Comparison of ENCODE assay signal across 16 mouse cellular contexts in the genomic region with DNA sequence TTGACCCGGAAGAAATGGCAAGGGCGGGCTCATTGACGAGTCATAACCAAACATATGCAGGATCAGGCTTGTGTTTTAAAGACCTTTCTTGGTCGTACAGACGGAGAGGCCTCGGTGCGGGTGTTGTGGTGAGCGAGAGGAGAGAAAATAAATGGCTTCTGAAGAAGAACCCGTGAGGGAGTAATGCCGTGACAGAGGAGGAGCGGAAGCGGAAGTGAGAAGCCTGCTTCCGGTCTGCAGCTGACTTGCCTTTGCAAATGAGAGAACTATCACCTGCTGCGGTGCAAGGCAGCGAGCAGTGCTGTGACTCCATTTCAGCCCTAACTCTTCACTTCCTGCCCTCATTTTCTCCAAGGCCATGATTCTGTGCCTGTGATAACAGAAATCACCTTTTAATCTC. TPM values are rescaled to one million over a fixed set of nuclear protein-coding genes. Genes with fewer than 3 reads are reported as not detected.
DNase-seq lines count a peak whose midpoint lies in the region; ATAC-seq and TF ChIP-seq lines count a peak whose summit lies in the region.
"Had no signal": no experiment of that assay in that cellular context is flagged by ENCODE, and none has a peak within 500 bp of the region (broad histone marks: within the 10 kb centered on the region; RNA-seq: fewer than 3 reads in every experiment).

No protein-coding gene starts in this region.

- H3K4me2 ChIP-seq in liver, embryonic 12.5 days: peak overlapping the region; percentile 7; the same call in 1 of the 2 replicates
- no peak overlapping the region for H3K4me2 ChIP-seq in liver, postnatal 0 days (ENCODE audit: low read depth, low read length)
- no peak overlapping the region for H3K4me2 ChIP-seq in lung, postnatal 0 days (replicated peaks; ENCODE audit: low read depth, low read length)
- H3K4me2 ChIP-seq: embryonic facial prominence, embryonic 13.5 days; forebrain, embryonic 15.5 days; limb, embryonic 12.5 days had no signal

- ATAC-seq in liver, embryonic 12.5 days: no peak
- ATAC-seq in liver, postnatal 0 days: no peak
- ATAC-seq in lung, postnatal 0 days: no peak
- ATAC-seq: forebrain, embryonic 15.5 days; hindbrain, embryonic 16.5 days had no signal

- no peaks in the 10 kb centered on the region for H3K27me3 ChIP-seq in liver, embryonic 12.5 days (replicated peaks)
- H3K27me3 ChIP-seq in liver, postnatal 0 days (ENCODE audit: insufficient read depth, low read length): no peaks in the 10 kb centered on the region
- no peaks in the 10 kb centered on the region for H3K27me3 ChIP-seq in lung, postnatal 0 days (replicated peaks; ENCODE audit: insufficient read depth, low read length)
- H3K27me3 ChIP-seq: embryonic facial prominence, embryonic 13.5 days; forebrain, embryonic 15.5 days; limb, embryonic 12.5 days had no signal

- no peak overlapping the region for H3K4me3 ChIP-seq in liver, embryonic 12.5 days
- no peak overlapping the region for H3K4me3 ChIP-seq in liver, postnatal 0 days (ENCODE audit: low read depth, low read length)
- no peak overlapping the region for H3K4me3 ChIP-seq in lung, postnatal 0 days (ENCODE audit: low read depth, low read length)
- H3K4me3 ChIP-seq: embryonic facial prominence, embryonic 13.5 days; forebrain, embryonic 15.5 days; limb, embryonic 12.5 days had no signal

- DNase-seq in liver (no peak), ES-CJ7 (ENCODE audit: low read depth, low spot score) (peak; percentile 32)
- peak; percentile 52 for DNase-seq in liver, postnatal 0 days
- peak; percentile 91 for DNase-seq in thymus, postnatal 0 days (ENCODE audit: low spot score)
- no peak for DNase-seq in embryo, embryonic 10.5 days (ENCODE audit: low spot score)
- no peak for DNase-seq in cerebellum, postnatal 14 days
- DNase-seq in lung, postnatal 0 days (ENCODE audit: low spot score): no peak
- DNase-seq: adrenal gland, postnatal 36 days; cerebellum, adult 18-20 months; gastrocnemius, postnatal 14 days; layer of hippocampus, postnatal 36 days had no signal

- no peaks in the 10 kb centered on the region for H3K9me3 ChIP-seq in liver, embryonic 12.5 days (replicated peaks)
- no peaks in the 10 kb centered on the region for H3K9me3 ChIP-seq in liver, postnatal 0 days (ENCODE audit: low read length)
- no peaks in the 10 kb centered on the region for H3K9me3 ChIP-seq in lung, postnatal 0 days (ENCODE audit: low read length)
- H3K9me3 ChIP-seq: embryonic facial prominence, embryonic 13.5 days; forebrain, embryonic 15.5 days; limb, embryonic 12.5 days had no signal

- peaks cover 43% of the 10 kb centered on the region for H3K4me1 ChIP-seq in liver, embryonic 12.5 days
- peaks cover 25% of the 10 kb centered on the region for H3K4me1 ChIP-seq in liver, postnatal 0 days (ENCODE audit: insufficient read depth)
- H3K4me1 ChIP-seq in lung, postnatal 0 days (ENCODE audit: insufficient read depth, low read depth, low read length): peaks cover 7% of the 10 kb centered on the region; the same call in 1 of the 2 replicates
- H3K4me1 ChIP-seq: embryonic facial prominence, embryonic 13.5 days; forebrain, embryonic 15.5 days had no signal

- TF ChIP-seq EP300 in liver, postnatal 0 days (IDR thresholded peaks at IDR 0.05; ENCODE audit: low read depth): no peak
- TF ChIP-seq EP300 in lung, postnatal 0 days (IDR thresholded peaks at IDR 0.05): no peak

- H3K27ac ChIP-seq in liver, embryonic 12.5 days: no peak overlapping the region
- H3K27ac ChIP-seq in liver, postnatal 0 days (ENCODE audit: low read depth): no peak overlapping the region
- no peak overlapping the region for H3K27ac ChIP-seq in lung, postnatal 0 days (ENCODE audit: low read length)
- H3K27ac ChIP-seq: embryonic facial prominence, embryonic 13.5 days; forebrain, embryonic 15.5 days; limb, embryonic 12.5 days had no signal

- no peak overlapping the region for H3K9ac ChIP-seq in liver, embryonic 12.5 days
- no peak overlapping the region for H3K9ac ChIP-seq in liver, postnatal 0 days (replicated peaks)
- H3K9ac ChIP-seq in lung, postnatal 0 days (replicated peaks; ENCODE audit: low read depth): no peak overlapping the region
- H3K9ac ChIP-seq: embryonic facial prominence, embryonic 13.5 days; forebrain, embryonic 15.5 days; limb, embryonic 12.5 days had no signal

- WGBS in liver, embryonic 12.5 days (ENCODE audit: insufficient replicate concordance): 65% methylated on average over 15 of the region's 15 CpGs
- 64% methylated on average over 15 of the region's 15 CpGs for WGBS in liver, postnatal 0 days (ENCODE audit: insufficient replicate concordance)
- WGBS in lung, postnatal 0 days: 85% methylated on average over 15 of the region's 15 CpGs

- no peak for TF ChIP-seq CTCF in liver, postnatal 0 days (IDR thresholded peaks at IDR 0.05; ENCODE audit: low read depth)
- no peak for TF ChIP-seq CTCF in lung, postnatal 0 days (IDR thresholded peaks at IDR 0.05)

- peaks cover 28% of the 10 kb centered on the region; the same call in 1 of the 2 replicates for H3K36me3 ChIP-seq in liver, embryonic 12.5 days
- H3K36me3 ChIP-seq in liver, postnatal 0 days (replicated peaks; ENCODE audit: insufficient read depth, low read length): no peaks in the 10 kb centered on the region; the same call in 1 of the 2 replicates
- H3K36me3 ChIP-seq in lung, postnatal 0 days (ENCODE audit: insufficient read depth, low read length): no peaks in the 10 kb centered on the region

RNA-seq across cellular contexts. Expression of a gene that starts 16.4 kb away (rescaled TPM):
- 8.2 and 8.4 TPM in 2 replicates for polyA plus RNA-seq in liver, embryonic 12.5 days (2016; fragmentation: Nextera tagmentation; extraction: Ambion mirVana)
- polyA plus RNA-seq in liver, postnatal 0 days (2015; fragmentation: Nextera tagmentation; extraction: Ambion mirVana): 4.8 and 6.0 TPM in 2 replicates
- 54.1 and 63.7 TPM in 2 replicates for polyA plus RNA-seq in thymus, postnatal 0 days (2015; fragmentation: Nextera tagmentation; extraction: Ambion mirVana)
- polyA plus RNA-seq in lung, postnatal 0 days (2015; fragmentation: Nextera tagmentation; extraction: Ambion mirVana): 12.3 and 14.7 TPM in 2 replicates

Comparison
In these comparisons a context has a peak if more than half of its experiments do, and no peak if none do; other contexts are left out.
1. DNase-seq: peak in ES-CJ7 (single experiment), liver, postnatal 0 days (single experiment) and thymus, postnatal 0 days (single experiment); none in liver (single experiment), embryo, embryonic 10.5 days (single experiment), cerebellum, postnatal 14 days (0 of 2) and lung, postnatal 0 days (single experiment).